Mouse (Mus musculus) right cerebral cortex, postnatal 36 days (tissue): Measurements from ENCODE around the gene Cryzl1.
A peak's percentile ranks its signal among the peaks of the same experiment; 100 is the strongest.

ENCODE experiments used
- DNase-seq, 2 experiments: peaks; one replicate each; pipeline ENCODE4 v3.0.0; 2022; ENCODE audit warnings: low spot score in 2 of 2, mixed read lengths in 1 of 2

Cryzl1 gene

GRCm38 (mm10) chr16:91728123-91729065, at the start of gene Cryzl1:
Cryzl1 (minus strand) TSS chr16:91728975.
- DNase-seq = peak; percentile 98 to 99

GRCm38 (mm10) chr16:91772586-91772985, 43.8 kb upstream of the Cryzl1 start:
- DNase-seq = no peak

- DNase-seq = no peak
Measured at GRCm38 (mm10) chr16:91771334-91771733, 42.6 kb upstream of the Cryzl1 start.

- DNase-seq = no peak
Measured at GRCm38 (mm10) chr16:91770662-91771061, 41.9 kb upstream of the Cryzl1 start.

GRCm38 (mm10) chr16:91769911-91770310, 41.1 kb upstream of the Cryzl1 start:
- DNase-seq = no peak

- DNase-seq = no peak
Measured at GRCm38 (mm10) chr16:91768586-91768985, 39.8 kb upstream of the Cryzl1 start.

- no peak for DNase-seq
Measured at GRCm38 (mm10) chr16:91767165-91767701, 38.5 kb upstream of the Cryzl1 start.

GRCm38 (mm10) chr16:91765816-91766210, 37.0 kb upstream of the Cryzl1 start:
- no peak for DNase-seq

- DNase-seq = no peak
Measured at GRCm38 (mm10) chr16:91765121-91765815, 36.5 kb upstream of the Cryzl1 start.

- DNase-seq = no peak
Measured at GRCm38 (mm10) chr16:91764414-91764813, 35.6 kb upstream of the Cryzl1 start.

- DNase-seq = no peak
Measured at GRCm38 (mm10) chr16:91763975-91764374, 35.2 kb upstream of the Cryzl1 start.

GRCm38 (mm10) chr16:91762476-91762875, 33.7 kb upstream of the Cryzl1 start:
- no peak for DNase-seq

- DNase-seq = no peak
Measured at GRCm38 (mm10) chr16:91761761-91762160, 33.0 kb upstream of the Cryzl1 start.

- DNase-seq = no peak
Measured at GRCm38 (mm10) chr16:91761202-91761601, 32.4 kb upstream of the Cryzl1 start.

GRCm38 (mm10) chr16:91754957-91755356, 26.2 kb upstream of the Cryzl1 start:
- no peak for DNase-seq

GRCm38 (mm10) chr16:91753611-91754010, 24.8 kb upstream of the Cryzl1 start:
- no peak for DNase-seq

GRCm38 (mm10) chr16:91751644-91752385, 23.0 kb upstream of the Cryzl1 start:
- DNase-seq = no peak

- DNase-seq = no peak
Measured at GRCm38 (mm10) chr16:91747567-91747966, 18.8 kb upstream of the Cryzl1 start.

GRCm38 (mm10) chr16:91746101-91746950, 17.6 kb upstream of the Cryzl1 start:
- DNase-seq = peak; percentile 36 to 48

- DNase-seq = no peak
Measured at GRCm38 (mm10) chr16:91743055-91743454, 14.3 kb upstream of the Cryzl1 start.

- DNase-seq = no peak
Measured at GRCm38 (mm10) chr16:91740918-91741255, 12.1 kb upstream of the Cryzl1 start.
